Mouse (Mus musculus) intestine, embryonic 16.5 days (tissue): Measurements from ENCODE around the gene Plac1. TPM values are rescaled to one million over a fixed set of nuclear protein-coding genes. Genes with fewer than 3 reads are reported as not detected.
"Not testable (repeated sequence)": the region's sequence is repeated elsewhere in the genome, so short reads cannot be mapped to it uniquely, and the experiment has no call there.

Experiments used
- ATAC-seq: fragments of 200-750 bp; cut with Nextera tagmentation; 2 replicates; pipeline ENCODE4 v1.8.0; 2017; ENCODE audit warnings: moderate TSS enrichment, moderate library complexity
- H3K27ac ChIP-seq: fragments of 300-500 bp; sonication (generic); 2 replicates; pipeline ENCODE4 v1.5.1; 2014; ENCODE audit warnings: mild to moderate bottlenecking, low read length
- H3K27me3 ChIP-seq: fragments of 300-500 bp; sonication (generic); replicated peaks from 2 replicates; pipeline ENCODE4 v1.6.1; 2014; ENCODE audit warnings: low read length, control low read depth, mixed read lengths; ENCODE audit not compliant: control insufficient read depth, insufficient read depth
- H3K36me3 ChIP-seq: fragments of 300-500 bp; sonication (generic); 2 replicates; pipeline ENCODE4 v1.6.1; 2014; ENCODE audit warnings: low read length, control low read depth; ENCODE audit not compliant: control insufficient read depth, insufficient read depth
- H3K4me1 ChIP-seq: fragments of 300-500 bp; sonication (generic); 2 replicates; pipeline ENCODE4 v1.6.1; 2014; ENCODE audit warnings: low read length, control low read depth, mixed read lengths; ENCODE audit not compliant: control insufficient read depth, insufficient read depth
- H3K4me2 ChIP-seq: fragments of 300-500 bp; sonication (generic); 2 replicates; pipeline ENCODE4 v1.6.1; 2014; ENCODE audit warnings: low read depth, low read length, control low read depth
- H3K4me3 ChIP-seq: fragments of 300-500 bp; sonication (generic); 2 replicates; pipeline ENCODE4 v1.5.1; 2014; ENCODE audit warnings: mild to moderate bottlenecking, low read length
- H3K9ac ChIP-seq: fragments of 300-500 bp; sonication (generic); 2 replicates; pipeline ENCODE4 v1.6.1; 2014; ENCODE audit warnings: low read depth, low read length
- H3K9me3 ChIP-seq: fragments of 300-500 bp; sonication (generic); 2 replicates; pipeline ENCODE4 v1.6.1; 2016; ENCODE audit warnings: low read length, control low read depth; ENCODE audit not compliant: control insufficient read depth
- WGBS: fragments of 180-500 bp; shearing (Covaris S2); extraction: QIAGEN DNeasy Blood & Tissue Kit; methylation state at CpG from one replicate; pipeline ENCODE4 v1.1.7; 2014; 5-methylcytosine and 5-hydroxymethylcytosine counted together
- polyA plus RNA-seq: library from polyadenylated mRNA; unstranded; fragments of >200 nt; fragmentation: Nextera tagmentation; extraction: Ambion mirVana; gene quantifications from 2 replicates; pipeline ENCODE4 v1.2.1, GENCODE M21; 2015

The Plac1 gene
- 3.0 and 3.9 TPM in 2 replicates for polyA plus RNA-seq

GRCm38 (mm10) chrX:53240011-53240410 is at the start of gene Plac1:
Plac1 (minus strand) TSS chrX:53240111.
- no peaks in the 10 kb centered on the region for H3K4me1 ChIP-seq
- H3K9ac ChIP-seq: no peak within 1 kb of the TSS
- H3K9me3 ChIP-seq: no peaks in the 10 kb centered on the region
- H3K4me2 ChIP-seq: no peak within 1 kb of the TSS
- no peak within 1 kb of the TSS for H3K4me3 ChIP-seq
- WGBS: 66% methylated on average over 4 of the region's 4 CpGs
- ATAC-seq: no peak
- H3K27ac ChIP-seq: no peak within 1 kb of the TSS
- H3K36me3 ChIP-seq: no peaks in the 10 kb centered on the region
- H3K27me3 ChIP-seq: no peaks in the 10 kb centered on the region

GRCm38 (mm10) chrX:53287924-53288323 is 48.0 kb upstream of the Plac1 start:
- Histone ChIP-seq H3K27ac (no peak overlapping the region), H3K36me3 (no peaks in the 10 kb centered on the region), H3K4me3 (no peak overlapping the region), H3K4me1 (no peaks in the 10 kb centered on the region), H3K4me2 (no peak overlapping the region), H3K27me3 (no peaks in the 10 kb centered on the region), H3K9ac (no peak overlapping the region), H3K9me3 (no peaks in the 10 kb centered on the region)
- ATAC-seq: 0 out of 2 replicates have a peak, but pooled peaks have one; percentile 28
- WGBS: 61% methylated on average over 5 of the region's 5 CpGs

GRCm38 (mm10) chrX:53273124-53273523 is 33.2 kb upstream of the Plac1 start, which contains the start of gene Fam122c:
Fam122c (plus strand) TSS chrX:53273424.
- WGBS: 42% methylated on average over 1 of the region's 1 CpGs
- H3K9ac ChIP-seq: no peak within 1 kb of the TSS

GRCm38 (mm10) chrX:53271628-53272027 is 31.7 kb upstream of the Plac1 start:
- not testable (repeated sequence) for H3K9ac ChIP-seq, H3K9me3 ChIP-seq, H3K4me2 ChIP-seq, H3K4me1 ChIP-seq, H3K27ac ChIP-seq, H3K27me3 ChIP-seq, ATAC-seq, H3K4me3 ChIP-seq, H3K36me3 ChIP-seq
- WGBS: 70% methylated on average over 3 of the region's 3 CpGs

More at GRCm38 (mm10) chrX:53273124-53273523, 33.2 kb upstream of the Plac1 start, which contains the start of gene Fam122c:
- H3K27me3 ChIP-seq: no peaks in the 10 kb centered on the region
- no peak within 1 kb of the TSS for H3K4me3 ChIP-seq
- ATAC-seq: no peak
- 0 out of 2 replicates have a peak, but pooled peaks cover 2% of the 10 kb centered on the region for H3K4me1 ChIP-seq
- H3K9me3 ChIP-seq: no peaks in the 10 kb centered on the region
- H3K4me2 ChIP-seq: no peak within 1 kb of the TSS
- H3K27ac ChIP-seq: no peak within 1 kb of the TSS
- no peaks in the 10 kb centered on the region for H3K36me3 ChIP-seq

GRCm38 (mm10) chrX:53270063-53270432 is 30.1 kb upstream of the Plac1 start:
- peak overlapping the region; percentile 43 for H3K4me2 ChIP-seq
- H3K27me3 ChIP-seq: no peaks in the 10 kb centered on the region
- peak overlapping the region; percentile 64 for H3K4me3 ChIP-seq
- no peaks in the 10 kb centered on the region for H3K9me3 ChIP-seq
- H3K9ac ChIP-seq: no peak overlapping the region
- no peaks in the 10 kb centered on the region for H3K36me3 ChIP-seq
- 0 out of 2 replicates have a peak, but pooled peaks cover 2% of the 10 kb centered on the region for H3K4me1 ChIP-seq
- H3K27ac ChIP-seq: no peak overlapping the region
- 22% methylated on average over 10 of the region's 10 CpGs for WGBS
- ATAC-seq: no peak

- no peaks in the 10 kb centered on the region for H3K9me3 ChIP-seq
- peak; percentile 87 for ATAC-seq
- WGBS: 14% methylated on average over 40 of the region's 40 CpGs
- no peaks in the 10 kb centered on the region for H3K27me3 ChIP-seq
- peak within 1 kb of the TSS; percentile 66 for H3K27ac ChIP-seq
- peak within 1 kb of the TSS; percentile 70 for H3K9ac ChIP-seq
- H3K36me3 ChIP-seq: no peaks in the 10 kb centered on the region
- peak within 1 kb of the TSS; percentile 56 for H3K4me2 ChIP-seq
- 0 out of 2 replicates have a peak, but pooled peaks cover 2% of the 10 kb centered on the region for H3K4me1 ChIP-seq
- peak within 1 kb of the TSS; percentile 64 for H3K4me3 ChIP-seq
These were observed 29.6 kb upstream of the Plac1 start, which contains the start of gene Fam122b for GRCm38 (mm10) chrX:53269289-53270062. Fam122b (minus strand) TSS chrX:53269805.

GRCm38 (mm10) chrX:53268856-53269255 is 28.9 kb upstream of the Plac1 start:
- WGBS: 15% methylated on average over 10 of the region's 10 CpGs

GRCm38 (mm10) chrX:53266186-53266585 is 26.3 kb upstream of the Plac1 start:
- Histone ChIP-seq H3K9ac (no peak overlapping the region), H3K9me3 (no peaks in the 10 kb centered on the region), H3K36me3 (no peaks in the 10 kb centered on the region), H3K4me3 (no peak overlapping the region), H3K4me2 (no peak overlapping the region), H3K27me3 (no peaks in the 10 kb centered on the region), H3K27ac (no peak overlapping the region), H3K4me1 (0 out of 2 replicates have a peak, but pooled peaks cover 2% of the 10 kb centered on the region)
- WGBS: 53% methylated on average over 9 of the region's 9 CpGs
- ATAC-seq: no peak

More at GRCm38 (mm10) chrX:53268856-53269255, 28.9 kb upstream of the Plac1 start:
- Histone ChIP-seq H3K4me3 (peak overlapping the region; percentile 64), H3K27ac (no peak overlapping the region; the same call in 1 of the 2 replicates), H3K27me3 (no peaks in the 10 kb centered on the region), H3K9ac (peak overlapping the region; percentile 70), H3K4me1 (0 out of 2 replicates have a peak, but pooled peaks cover 2% of the 10 kb centered on the region), H3K9me3 (no peaks in the 10 kb centered on the region), H3K36me3 (no peaks in the 10 kb centered on the region), H3K4me2 (peak overlapping the region; percentile 56)
- peak; percentile 93 for ATAC-seq

- H3K27me3 ChIP-seq: no peaks in the 10 kb centered on the region
- no peak overlapping the region for H3K27ac ChIP-seq
- H3K36me3 ChIP-seq: no peaks in the 10 kb centered on the region
- no peaks in the 10 kb centered on the region for H3K9me3 ChIP-seq
- no peak overlapping the region for H3K4me3 ChIP-seq
- H3K4me2 ChIP-seq: no peak overlapping the region
- no peak overlapping the region for H3K9ac ChIP-seq
- H3K4me1 ChIP-seq: no peaks in the 10 kb centered on the region
- ATAC-seq: no peak
These were observed 15.3 kb upstream of the Plac1 start for GRCm38 (mm10) chrX:53255195-53255594.
